8 mouse cellular contexts compared by ENCODE assay signal in the genomic region with DNA sequence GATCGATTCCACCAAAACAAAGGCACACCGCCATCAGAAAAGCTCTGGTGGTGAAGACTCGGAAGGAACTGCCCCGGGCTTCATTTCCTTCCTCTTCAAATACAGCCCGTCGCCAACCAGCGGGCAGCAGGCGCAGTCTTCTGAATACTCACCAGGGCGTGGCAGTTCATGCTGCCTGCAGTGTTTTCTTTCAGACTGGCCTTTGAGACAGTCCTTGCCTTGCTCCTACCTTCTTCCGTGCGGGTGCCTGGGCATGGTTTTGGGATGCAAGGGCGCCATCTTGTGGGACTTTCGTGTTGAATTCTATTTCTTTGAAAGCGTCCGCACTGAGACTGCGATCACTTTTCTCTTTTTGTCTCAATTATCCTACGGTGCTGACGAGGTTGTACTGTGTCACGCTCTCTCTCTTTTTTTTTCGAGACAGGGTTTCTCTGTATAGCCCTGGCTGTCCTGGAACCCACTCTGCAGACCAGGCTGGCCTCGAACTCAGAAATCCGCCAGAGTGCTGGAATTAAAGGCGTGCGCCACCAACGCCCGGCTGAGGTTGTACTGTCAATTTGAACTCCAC. TPM values are rescaled to one million over a fixed set of nuclear protein-coding genes. Genes with fewer than 3 reads are reported as not detected.
DNase-seq lines count a peak whose midpoint lies in the region; ATAC-seq lines count a peak whose summit lies in the region.

No protein-coding gene starts in this region.

- H3K27ac ChIP-seq in embryonic facial prominence, embryonic 12.5 days, result no peak overlapping the region
- no peak overlapping the region for H3K27ac ChIP-seq in limb, embryonic 13.5 days
- H3K27ac ChIP-seq in midbrain, embryonic 15.5 days, result peak overlapping the region; percentile 58; the same call in 1 of the 2 replicates

- peak; percentile 95 for DNase-seq in 3T3-L1 (ENCODE audit: low read depth, low spot score)
- peak; percentile 87 to 90 for DNase-seq in adrenal gland, postnatal 36 days
- DNase-seq in heart, adult 18-20 months, result peak; percentile 91 to 92
- DNase-seq in kidney, adult 18-20 months, result peak; percentile 84
- peak; percentile 75 to 80 for DNase-seq in spleen, adult 18-20 months

- H3K27me3 ChIP-seq in embryonic facial prominence, embryonic 12.5 days, result no peaks in the 10 kb centered on the region
- H3K27me3 ChIP-seq in limb, embryonic 13.5 days, result no peaks in the 10 kb centered on the region
- no peaks in the 10 kb centered on the region for H3K27me3 ChIP-seq in midbrain, embryonic 15.5 days (replicated peaks)

- WGBS in embryonic facial prominence, embryonic 12.5 days, result 20% methylated on average over 26 of the region's 26 CpGs
- 23% methylated on average over 26 of the region's 26 CpGs for WGBS in limb, embryonic 13.5 days
- 18% methylated on average over 26 of the region's 26 CpGs for WGBS in midbrain, embryonic 15.5 days

- peak overlapping the region; percentile 52 for H3K4me2 ChIP-seq in embryonic facial prominence, embryonic 12.5 days (replicated peaks)
- peak overlapping the region; percentile 63 for H3K4me2 ChIP-seq in limb, embryonic 13.5 days (replicated peaks)
- peak overlapping the region; percentile 54 for H3K4me2 ChIP-seq in midbrain, embryonic 15.5 days

- H3K4me3 ChIP-seq in embryonic facial prominence, embryonic 12.5 days, result peak overlapping the region; percentile 30
- H3K4me3 ChIP-seq in limb, embryonic 13.5 days, result peak overlapping the region; percentile 35
- H3K4me3 ChIP-seq in midbrain, embryonic 15.5 days, result peak overlapping the region; percentile 32

- peak; percentile 80; the same call in 1 of the 2 replicates for ATAC-seq in embryonic facial prominence, embryonic 12.5 days (ENCODE audit: insufficient number of reproducible peaks, insufficient read depth, low FRiP score, low TSS enrichment)
- ATAC-seq in limb, embryonic 13.5 days (ENCODE audit: low FRiP score, low read depth), result peak; percentile 86
- ATAC-seq in midbrain, embryonic 15.5 days (replicated peaks), result peak; percentile 91

- 0 out of 2 replicates have a peak, but pooled peaks cover 4% of the 10 kb centered on the region for H3K36me3 ChIP-seq in embryonic facial prominence, embryonic 12.5 days
- peaks cover 8% of the 10 kb centered on the region for H3K36me3 ChIP-seq in limb, embryonic 13.5 days
- H3K36me3 ChIP-seq in midbrain, embryonic 15.5 days (replicated peaks), result 0 out of 2 replicates have a peak, but pooled peaks cover 1% of the 10 kb centered on the region

- peak overlapping the region; percentile 40; the same call in 1 of the 2 replicates for H3K9ac ChIP-seq in embryonic facial prominence, embryonic 12.5 days
- H3K9ac ChIP-seq in limb, embryonic 13.5 days, result peak overlapping the region; percentile 61
- H3K9ac ChIP-seq in midbrain, embryonic 15.5 days, result peak overlapping the region; percentile 45

- H3K9me3 ChIP-seq in embryonic facial prominence, embryonic 12.5 days, result no peaks in the 10 kb centered on the region
- no peaks in the 10 kb centered on the region for H3K9me3 ChIP-seq in limb, embryonic 13.5 days
- no peaks in the 10 kb centered on the region for H3K9me3 ChIP-seq in midbrain, embryonic 15.5 days

- no peaks in the 10 kb centered on the region for H3K4me1 ChIP-seq in embryonic facial prominence, embryonic 12.5 days
- H3K4me1 ChIP-seq in limb, embryonic 13.5 days, result no peaks in the 10 kb centered on the region
- no peaks in the 10 kb centered on the region for H3K4me1 ChIP-seq in midbrain, embryonic 15.5 days

RNA-seq across cellular contexts. Expression of a gene that starts 20.5 kb away (rescaled TPM):
- 10 to 100 TPM; 36.6 to 50.5 TPM for total RNA-seq in adrenal gland, postnatal 36 days (2021)
- 73.0 and 79.6 TPM in 2 replicates for polyA plus RNA-seq in embryonic facial prominence, embryonic 12.5 days (2016; fragmentation: Nextera tagmentation; extraction: Ambion mirVana)
- total RNA-seq in heart, adult 18-20 months (2021), result 1 to 10 TPM; 5.8 to 8.0 TPM
- polyA plus RNA-seq in limb, embryonic 13.5 days (2015; fragmentation: Nextera tagmentation; extraction: Ambion mirVana), result 81.8 and 83.4 TPM in 2 replicates
- polyA plus RNA-seq in midbrain, embryonic 15.5 days (2015; fragmentation: Nextera tagmentation; extraction: Ambion mirVana), result 37.4 and 41.3 TPM in 2 replicates
